Mouse (Mus musculus): ENCODE measurements around the gene Tspan32. TPM values are rescaled to one million over a fixed set of nuclear protein-coding genes. Genes with fewer than 3 reads are reported as not detected.

The Tspan32 gene
- 621 TPM for polyA plus RNA-seq (2017; shearing (Covaris generic))

DNA sequence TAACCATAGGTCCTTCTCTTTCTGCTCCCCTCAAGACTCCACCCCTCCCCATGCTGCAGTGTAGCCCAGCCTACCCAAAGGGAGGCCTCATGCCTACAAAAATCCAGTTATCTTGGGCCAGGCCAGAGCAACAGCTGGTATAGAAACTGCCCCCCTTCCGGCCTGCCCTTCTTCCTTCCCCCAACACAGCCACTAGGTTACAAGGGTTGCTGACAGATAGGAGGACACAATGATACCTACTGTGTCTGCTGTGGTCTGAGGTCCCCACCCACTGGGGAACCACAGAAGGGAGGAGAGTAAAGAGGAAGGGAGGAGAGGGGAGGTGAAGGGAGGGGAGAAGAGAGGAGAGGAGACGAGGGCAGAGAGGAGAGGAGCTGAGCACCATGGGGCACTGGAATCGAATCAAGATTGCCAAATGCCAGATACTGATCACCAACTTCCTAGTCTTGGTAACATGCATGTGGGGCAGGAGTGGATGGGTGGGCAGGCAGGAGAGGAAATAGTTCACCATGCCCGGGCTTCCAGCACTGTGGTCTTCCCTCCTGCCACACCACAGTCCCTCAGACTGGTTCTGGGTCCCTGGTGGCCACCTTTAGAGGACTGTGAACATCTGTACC lies at the start of gene Tspan32:
Gene Tspan32 (plus strand): TSS at position 320 of the 617 bp plus-strand sequence.

DNA sequence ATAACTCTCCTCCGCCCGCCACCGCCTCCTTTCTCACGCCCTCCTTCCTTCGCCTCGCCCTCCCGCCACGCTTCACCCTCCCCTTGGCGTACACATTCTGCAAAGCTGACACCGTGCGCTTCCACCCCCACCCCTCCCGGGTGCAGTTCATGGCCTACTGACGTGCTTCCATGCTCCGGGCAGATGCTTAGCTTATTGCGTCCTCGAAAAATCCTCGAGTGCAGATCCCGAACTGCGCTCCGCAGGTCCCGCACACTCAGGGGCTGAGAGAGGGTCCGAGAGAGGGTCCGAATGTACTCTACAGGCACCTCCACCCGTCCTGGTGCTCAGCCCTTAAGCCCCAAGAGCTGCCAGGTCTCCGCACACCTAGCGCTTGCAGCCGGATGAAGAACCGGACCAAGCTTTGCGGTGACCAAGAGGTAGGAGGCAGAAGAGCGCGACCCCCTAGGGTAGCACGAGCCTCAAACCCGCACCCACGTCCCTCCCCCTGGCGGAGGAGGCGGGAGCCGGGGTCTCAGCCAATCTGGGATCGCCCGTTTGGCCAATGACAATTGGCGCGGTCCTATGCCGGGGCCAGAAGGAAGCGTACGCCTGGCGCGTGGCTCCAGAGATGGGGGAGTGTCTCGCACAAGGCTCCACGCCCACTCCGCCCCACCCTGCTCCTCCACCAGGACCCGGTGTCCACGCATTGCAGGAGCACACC lies 35.9 kb upstream of the Tspan32 start, which contains the start of gene Ascl2:
Gene Ascl2 (minus strand): TSS at position 456 of the 703 bp plus-strand sequence.

DNA sequence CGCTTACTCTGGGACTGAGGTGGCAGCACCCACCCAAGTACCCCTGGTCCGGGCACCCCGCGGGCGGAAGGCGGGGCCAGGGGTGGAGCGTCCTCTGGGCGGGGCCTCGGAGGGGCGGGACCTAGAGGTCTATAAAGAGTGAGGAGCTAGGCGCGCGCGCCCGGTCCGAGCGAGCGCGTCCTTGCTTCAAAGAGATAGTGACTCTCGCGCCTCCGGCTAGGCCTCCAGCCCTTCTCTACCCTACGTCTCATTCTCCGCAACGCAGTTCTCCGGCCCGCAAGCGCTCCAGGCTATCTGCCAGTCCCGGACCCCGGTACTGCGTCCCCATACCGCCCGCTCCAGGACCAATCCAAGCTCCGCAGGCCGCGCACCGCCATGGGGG lies 47.8 kb downstream of the Tspan32 start, which contains the start of gene Cd81:
Gene Cd81 (plus strand): TSS at position 114 of the 382 bp plus-strand sequence.

DNA sequence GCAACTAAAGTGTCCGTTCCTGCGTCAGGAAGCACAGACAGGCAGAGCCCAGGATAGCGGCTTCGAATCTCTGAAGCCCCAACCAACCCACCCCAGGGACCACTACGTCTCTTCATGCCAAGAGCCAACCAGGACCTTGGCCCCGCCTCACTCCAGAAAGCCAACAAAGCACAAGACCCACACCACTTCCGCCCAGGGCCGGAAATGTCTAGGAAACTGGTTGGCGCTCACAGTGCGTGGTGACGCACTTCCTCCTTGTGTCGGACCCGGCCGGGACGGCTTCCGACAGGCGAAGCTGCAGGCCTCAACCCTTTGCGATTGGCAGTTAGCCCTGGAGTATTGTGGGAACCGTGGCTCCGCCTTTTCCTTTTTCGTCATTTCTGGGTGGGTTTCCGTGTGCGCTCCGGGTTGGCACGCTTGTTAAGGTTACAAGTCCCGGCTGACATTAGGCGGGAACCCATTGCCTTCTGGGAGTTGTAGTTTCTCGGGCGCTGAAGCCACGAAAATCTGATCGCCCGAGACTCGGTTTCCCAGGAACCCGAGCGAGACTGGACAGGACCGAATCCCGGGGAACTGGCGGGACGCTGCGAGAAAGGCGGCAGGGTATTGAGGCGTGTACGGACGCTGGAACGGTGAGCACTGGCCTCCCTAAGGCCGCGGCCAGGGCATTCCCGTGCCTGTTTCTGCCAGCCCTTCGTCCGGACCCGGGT lies 64.2 kb downstream of the Tspan32 start, which contains the start of gene Tssc4:
Gene Tssc4 (plus strand): TSS at position 368 of the 710 bp plus-strand sequence.

Other genes with a start within 250 kb of the Tspan32 start
- not detected for gene Th, start 73.9 kb upstream of the Tspan32 start, polyA plus RNA-seq (2017; shearing (Covaris generic))
- 0.43 TPM for gene Ascl2, start 35.8 kb upstream of the Tspan32 start, polyA plus RNA-seq (2017; shearing (Covaris generic))
- 165 TPM for gene Cd81, start 47.7 kb downstream of the Tspan32 start, polyA plus RNA-seq (2017; shearing (Covaris generic))
- gene Tssc4, start 64.2 kb downstream of the Tspan32 start, polyA plus RNA-seq (2017; shearing (Covaris generic)) = 50.6 TPM
- not detected for gene Trpm5, start 89.6 kb downstream of the Tspan32 start, polyA plus RNA-seq (2017; shearing (Covaris generic))
- not detected for gene Kcnq1, start 101.3 kb downstream of the Tspan32 start, polyA plus RNA-seq (2017; shearing (Covaris generic))

Measured in CD4-positive, CD25-positive, alpha-beta regulatory T cell (primary cell).